Mouse (Mus musculus) kidney, adult 2 months (tissue): ENCODE measurements around the gene Pik3ap1.

Experiments used
- CTCF ChIP-seq: fragments of 200-500 bp; conservative IDR thresholded peaks from 2 replicates; pipeline ENCODE4 v1.5.1; 2011; ENCODE audit warnings: low read depth, mild to moderate bottlenecking, control low read depth, low read length, moderate library complexity, mixed read lengths; ENCODE audit not compliant: insufficient read depth, insufficient read length
- POLR2A ChIP-seq: fragments of 200-500 bp; IDR thresholded peaks from one replicate; pipeline ENCODE4 v1.6.1; 2011; ENCODE audit warnings: low read depth, low read length, control low read depth

GRCm38 (mm10) chr19:41365570-41365969 lies 19.3 kb downstream of the Pik3ap1 start:
- no peak for TF ChIP-seq CTCF
- TF ChIP-seq POLR2A = no peak
